Mouse (Mus musculus): ENCODE measurements around the gene Anks1. TPM values are rescaled to one million over a fixed set of nuclear protein-coding genes. Genes with fewer than 3 reads are reported as not detected.

Gene Anks1
- polyA plus RNA-seq, 1 experiment from 2014 or later = 46.9 TPM

DNA sequence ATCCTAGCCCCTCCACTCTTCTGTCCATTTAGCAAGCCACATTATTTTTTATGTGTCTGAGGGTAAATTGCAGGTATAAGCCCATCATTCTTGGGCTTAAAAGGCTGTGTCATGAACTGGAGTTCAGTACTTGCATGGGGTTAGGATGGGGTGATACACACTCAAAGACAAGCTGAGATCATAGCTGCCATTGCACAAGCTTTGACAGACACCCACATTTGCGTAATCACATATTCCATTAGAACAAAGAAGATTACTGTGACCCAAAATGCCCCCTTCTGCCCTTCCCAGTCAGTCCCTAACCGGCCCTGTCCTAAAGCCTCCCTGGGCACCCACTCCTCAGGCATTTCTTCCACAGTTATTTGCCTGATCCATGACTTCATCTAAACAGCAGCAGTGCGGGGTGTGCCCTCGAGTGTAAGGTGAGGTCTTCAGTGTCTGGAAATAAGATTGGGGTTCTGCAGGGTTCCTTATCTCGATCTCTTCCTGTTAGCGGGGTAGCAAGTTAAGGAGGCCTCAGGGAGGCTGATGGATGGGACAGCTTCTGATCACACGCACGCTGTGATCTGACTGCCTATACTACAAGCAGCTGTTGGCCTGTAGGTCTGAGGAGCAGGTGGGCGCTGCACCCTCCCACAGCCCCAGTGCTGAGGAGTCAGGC lies 122.3 kb downstream of the Anks1 start:
- Histone ChIP-seq H3K4me3 (ENCODE audit: low read depth, low read length) (no peak overlapping the region), H3K9me3 (ENCODE audit: control insufficient read depth, low read length) (no peaks in the 10 kb centered on the region), H3K27me3 (ENCODE audit: control insufficient read depth, insufficient read depth, low read length) (no peaks in the 10 kb centered on the region), H3K4me2 (ENCODE audit: low read depth) (no peak overlapping the region), H3K27ac (ENCODE audit: low read depth, low read length) (peak overlapping the region; percentile 45), H3K36me3 (ENCODE audit: control insufficient read depth, insufficient read depth, low read length) (no peaks in the 10 kb centered on the region), H3K9ac (ENCODE audit: low read length) (no peak overlapping the region), H3K4me1 (ENCODE audit: control insufficient read depth, insufficient read depth, low read length) (peaks cover 13% of the 10 kb centered on the region; the same call in 1 of the 2 replicates)
- no peak for ATAC-seq (ENCODE audit: insufficient read depth, low FRiP score, low TSS enrichment)
- DNase-seq (ENCODE audit: low spot score) = no peak
- 72% methylated on average over 9 of the region's 9 CpGs for WGBS

DNA sequence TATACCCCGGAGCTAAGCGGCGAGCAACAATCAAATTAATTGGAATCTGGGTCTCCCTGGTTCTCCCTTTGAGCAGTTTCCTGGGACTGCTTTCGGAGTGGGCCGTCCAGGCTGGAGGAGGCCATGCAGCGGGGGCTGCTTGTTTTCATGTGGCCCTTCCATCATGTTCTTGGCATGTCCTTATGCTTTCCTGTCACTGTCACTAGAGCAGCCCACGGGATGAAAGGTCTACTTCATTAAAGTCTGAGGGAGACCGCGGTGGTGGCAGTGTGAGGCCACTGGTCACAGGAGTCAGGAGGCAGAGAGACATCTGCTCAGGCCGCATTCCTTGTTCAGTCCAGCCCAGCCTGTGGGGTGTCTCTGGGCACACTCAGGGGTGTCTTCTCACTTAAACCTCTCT lies 123.1 kb downstream of the Anks1 start:
- 0 out of 2 replicates have a peak overlapping the region, but pooled peaks have one; percentile 36 for H3K9ac ChIP-seq (ENCODE audit: low read length)
- no peak overlapping the region for H3K4me2 ChIP-seq (ENCODE audit: low read depth)
- no peaks in the 10 kb centered on the region for H3K9me3 ChIP-seq (ENCODE audit: control insufficient read depth, low read length)
- peak overlapping the region; percentile 67 for H3K27ac ChIP-seq (ENCODE audit: low read depth, low read length)
- H3K4me1 ChIP-seq (ENCODE audit: control insufficient read depth, insufficient read depth, low read length) = peaks cover 19% of the 10 kb centered on the region
- WGBS = 70% methylated on average over 10 of the region's 10 CpGs
- H3K27me3 ChIP-seq (ENCODE audit: control insufficient read depth, insufficient read depth, low read length) = no peaks in the 10 kb centered on the region
- H3K36me3 ChIP-seq (ENCODE audit: control insufficient read depth, insufficient read depth, low read length) = no peaks in the 10 kb centered on the region
- no peak overlapping the region for H3K4me3 ChIP-seq (ENCODE audit: low read depth, low read length)
- no peak for ATAC-seq (ENCODE audit: insufficient read depth, low FRiP score, low TSS enrichment)
- DNase-seq (ENCODE audit: low spot score) = no peak

DNA sequence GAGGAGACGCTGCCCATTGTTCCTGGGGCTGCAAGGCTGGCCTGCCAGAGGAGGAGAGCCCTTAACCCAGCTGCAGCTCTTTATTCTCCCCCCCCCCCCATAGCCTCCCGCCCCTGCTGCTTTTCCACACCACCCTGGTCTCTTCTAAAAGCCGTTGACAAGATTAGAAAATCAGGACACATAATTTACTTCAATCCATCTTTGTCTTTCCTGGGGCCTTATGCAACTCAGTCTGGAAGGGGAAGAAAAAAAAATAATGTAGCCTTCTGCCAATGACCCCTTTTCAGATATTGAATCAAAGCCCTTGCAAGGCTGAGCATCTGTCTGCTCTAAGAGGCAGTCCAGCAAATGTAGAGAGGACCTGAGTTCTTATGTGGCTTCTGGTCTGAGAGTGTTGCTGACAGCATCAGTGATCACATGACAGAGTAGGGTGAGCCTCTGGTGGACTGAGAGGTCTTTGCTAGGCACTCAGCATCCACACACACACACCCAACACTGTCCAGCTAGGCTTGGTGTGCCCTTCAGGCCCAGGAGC lies 124.0 kb downstream of the Anks1 start:
- Histone ChIP-seq H3K4me1 (ENCODE audit: control insufficient read depth, insufficient read depth, low read length) (peaks cover 23% of the 10 kb centered on the region), H3K4me3 (ENCODE audit: low read depth, low read length) (no peak overlapping the region), H3K36me3 (ENCODE audit: control insufficient read depth, insufficient read depth, low read length) (no peaks in the 10 kb centered on the region), H3K27me3 (ENCODE audit: control insufficient read depth, insufficient read depth, low read length) (no peaks in the 10 kb centered on the region), H3K9ac (ENCODE audit: low read length) (peak overlapping the region; percentile 36; the same call in 1 of the 2 replicates), H3K9me3 (ENCODE audit: control insufficient read depth, low read length) (no peaks in the 10 kb centered on the region), H3K27ac (ENCODE audit: low read depth, low read length) (peak overlapping the region; percentile 67), H3K4me2 (ENCODE audit: low read depth) (no peak overlapping the region)
- DNase-seq (ENCODE audit: low spot score) (no peak), ATAC-seq (ENCODE audit: insufficient read depth, low FRiP score, low TSS enrichment) (peak; percentile 38; the same call in 1 of the 2 replicates)
- 24% methylated on average over 3 of the region's 3 CpGs for WGBS

DNA sequence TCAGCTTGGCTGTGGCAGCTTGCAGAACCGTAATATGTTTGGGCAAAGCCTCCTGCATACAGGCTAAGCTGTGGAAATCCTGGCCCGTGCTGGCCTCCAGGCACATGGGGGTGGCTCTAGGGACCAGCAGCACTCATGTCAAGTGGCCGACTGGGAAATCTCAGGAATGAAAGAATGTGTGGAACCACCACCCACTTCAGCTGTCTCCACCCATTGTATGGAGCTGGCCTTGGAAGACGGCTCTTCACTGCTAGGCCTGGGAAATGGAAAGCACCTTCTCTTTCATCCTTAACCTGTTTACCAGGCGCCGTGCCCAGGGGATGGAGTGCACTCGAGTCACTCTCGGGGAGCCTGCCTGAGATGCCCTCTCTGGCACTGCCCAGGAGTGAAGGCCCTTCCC lies 125.9 kb downstream of the Anks1 start:
- H3K4me3 ChIP-seq (ENCODE audit: low read depth, low read length) = no peak overlapping the region
- H3K27ac ChIP-seq (ENCODE audit: low read depth, low read length) = no peak overlapping the region
- 0 out of 2 replicates have a peak, but pooled peaks cover 4% of the 10 kb centered on the region for H3K36me3 ChIP-seq (ENCODE audit: control insufficient read depth, insufficient read depth, low read length)
- H3K4me2 ChIP-seq (ENCODE audit: low read depth) = no peak overlapping the region
- DNase-seq (ENCODE audit: low spot score) (no peak), ATAC-seq (ENCODE audit: insufficient read depth, low FRiP score, low TSS enrichment) (no peak)
- peaks cover 26% of the 10 kb centered on the region for H3K4me1 ChIP-seq (ENCODE audit: control insufficient read depth, insufficient read depth, low read length)
- H3K9me3 ChIP-seq (ENCODE audit: control insufficient read depth, low read length) = no peaks in the 10 kb centered on the region
- H3K9ac ChIP-seq (ENCODE audit: low read length) = no peak overlapping the region
- H3K27me3 ChIP-seq (ENCODE audit: control insufficient read depth, insufficient read depth, low read length) = no peaks in the 10 kb centered on the region
- WGBS = 89% methylated on average over 8 of the region's 8 CpGs

GRCm38 (mm10) chr17:28036813-28037756 lies 128.0 kb downstream of the Anks1 start:
- peaks cover 39% of the 10 kb centered on the region for H3K4me1 ChIP-seq (ENCODE audit: control insufficient read depth, insufficient read depth, low read length)
- peak; percentile 70 for DNase-seq (ENCODE audit: low spot score)
- peak overlapping the region; percentile 79 for H3K27ac ChIP-seq (ENCODE audit: low read depth, low read length)

GRCm38 (mm10) chr17:28040620-28041019 lies 131.5 kb downstream of the Anks1 start:
- Histone ChIP-seq H3K36me3 (ENCODE audit: control insufficient read depth, insufficient read depth, low read length) (peaks cover 4% of the 10 kb centered on the region; the same call in 1 of the 2 replicates), H3K9me3 (ENCODE audit: control insufficient read depth, low read length) (no peaks in the 10 kb centered on the region), H3K9ac (ENCODE audit: low read length) (peak overlapping the region; percentile 49), H3K27ac (ENCODE audit: low read depth, low read length) (peak overlapping the region; percentile 72), H3K27me3 (ENCODE audit: control insufficient read depth, insufficient read depth, low read length) (no peaks in the 10 kb centered on the region), H3K4me1 (ENCODE audit: control insufficient read depth, insufficient read depth, low read length) (peaks cover 35% of the 10 kb centered on the region), H3K4me2 (ENCODE audit: low read depth) (peak overlapping the region; percentile 33), H3K4me3 (ENCODE audit: low read depth, low read length) (peak overlapping the region; percentile 25)
- DNase-seq (ENCODE audit: low spot score) = peak; percentile 78
- WGBS = 24% methylated on average over 16 of the region's 16 CpGs
- ATAC-seq (ENCODE audit: insufficient read depth, low FRiP score, low TSS enrichment) = peak; percentile 67

More at GRCm38 (mm10) chr17:28036813-28037756, 128.0 kb downstream of the Anks1 start:
- H3K9me3 ChIP-seq (ENCODE audit: control insufficient read depth, low read length) = no peaks in the 10 kb centered on the region
- H3K36me3 ChIP-seq (ENCODE audit: control insufficient read depth, insufficient read depth, low read length) = peaks cover 4% of the 10 kb centered on the region; the same call in 1 of the 2 replicates
- peak; percentile 49; the same call in 1 of the 2 replicates for ATAC-seq (ENCODE audit: insufficient read depth, low FRiP score, low TSS enrichment)
- H3K4me3 ChIP-seq (ENCODE audit: low read depth, low read length) = no peak overlapping the region
- no peaks in the 10 kb centered on the region for H3K27me3 ChIP-seq (ENCODE audit: control insufficient read depth, insufficient read depth, low read length)
- 51% methylated on average over 14 of the region's 14 CpGs for WGBS
- H3K4me2 ChIP-seq (ENCODE audit: low read depth) = no peak overlapping the region
- H3K9ac ChIP-seq (ENCODE audit: low read length) = no peak overlapping the region; the same call in 1 of the 2 replicates

DNA sequence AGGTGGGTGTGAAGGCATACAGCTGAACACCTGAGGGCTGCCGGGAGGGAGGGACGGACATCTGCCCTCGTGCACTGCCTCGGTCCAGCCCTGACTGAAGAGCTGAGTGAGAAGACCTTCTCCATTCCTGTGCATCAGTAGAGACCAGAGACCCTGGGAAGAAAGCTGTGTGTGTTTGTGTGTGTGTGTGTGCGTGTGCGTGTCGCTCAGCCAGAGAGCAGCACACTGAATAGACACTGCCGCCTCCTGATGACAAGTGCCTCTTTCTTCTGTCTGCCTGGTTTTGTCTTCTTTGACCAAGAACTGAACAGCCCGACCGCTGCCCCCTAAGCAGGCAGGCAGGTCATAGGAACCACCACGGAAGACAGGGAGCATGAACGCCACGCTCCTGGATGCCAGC lies 132.2 kb downstream of the Anks1 start:
- 82% methylated on average over 13 of the region's 13 CpGs for WGBS
- peak overlapping the region; percentile 33 for H3K4me2 ChIP-seq (ENCODE audit: low read depth)
- no peaks in the 10 kb centered on the region for H3K9me3 ChIP-seq (ENCODE audit: control insufficient read depth, low read length)

GRCm38 (mm10) chr17:28042299-28042771 lies 133.2 kb downstream of the Anks1 start:
- peaks cover 29% of the 10 kb centered on the region for H3K4me1 ChIP-seq (ENCODE audit: control insufficient read depth, insufficient read depth, low read length)
- peak overlapping the region; percentile 67; the same call in 1 of the 2 replicates for H3K27ac ChIP-seq (ENCODE audit: low read depth, low read length)
- 65% methylated on average over 23 of the region's 23 CpGs for WGBS
- H3K4me3 ChIP-seq (ENCODE audit: low read depth, low read length) = peak overlapping the region; percentile 25
- peaks cover 4% of the 10 kb centered on the region; the same call in 1 of the 2 replicates for H3K36me3 ChIP-seq (ENCODE audit: control insufficient read depth, insufficient read depth, low read length)
- peak overlapping the region; percentile 33 for H3K4me2 ChIP-seq (ENCODE audit: low read depth)
- H3K9ac ChIP-seq (ENCODE audit: low read length) = peak overlapping the region; percentile 49
- H3K27me3 ChIP-seq (ENCODE audit: control insufficient read depth, insufficient read depth, low read length) = no peaks in the 10 kb centered on the region
- no peak for DNase-seq (ENCODE audit: low spot score)
- no peaks in the 10 kb centered on the region for H3K9me3 ChIP-seq (ENCODE audit: control insufficient read depth, low read length)
- ATAC-seq (ENCODE audit: insufficient read depth, low FRiP score, low TSS enrichment) = no peak; the same call in 1 of the 2 replicates

More for the DNA sequence above, 132.2 kb downstream of the Anks1 start:
- ATAC-seq (ENCODE audit: insufficient read depth, low FRiP score, low TSS enrichment) (no peak), DNase-seq (ENCODE audit: low spot score) (peak; percentile 33)
- Histone ChIP-seq H3K27me3 (ENCODE audit: control insufficient read depth, insufficient read depth, low read length) (no peaks in the 10 kb centered on the region), H3K4me1 (ENCODE audit: control insufficient read depth, insufficient read depth, low read length) (peaks cover 35% of the 10 kb centered on the region), H3K4me3 (ENCODE audit: low read depth, low read length) (peak overlapping the region; percentile 25), H3K36me3 (ENCODE audit: control insufficient read depth, insufficient read depth, low read length) (peaks cover 4% of the 10 kb centered on the region; the same call in 1 of the 2 replicates), H3K27ac (ENCODE audit: low read depth, low read length) (peak overlapping the region; percentile 72), H3K9ac (ENCODE audit: low read length) (peak overlapping the region; percentile 49)

All from neural tube, embryonic 11.5 days (tissue).